Mouse (Mus musculus): ENCODE data around the gene Serpina3n.

DNA sequence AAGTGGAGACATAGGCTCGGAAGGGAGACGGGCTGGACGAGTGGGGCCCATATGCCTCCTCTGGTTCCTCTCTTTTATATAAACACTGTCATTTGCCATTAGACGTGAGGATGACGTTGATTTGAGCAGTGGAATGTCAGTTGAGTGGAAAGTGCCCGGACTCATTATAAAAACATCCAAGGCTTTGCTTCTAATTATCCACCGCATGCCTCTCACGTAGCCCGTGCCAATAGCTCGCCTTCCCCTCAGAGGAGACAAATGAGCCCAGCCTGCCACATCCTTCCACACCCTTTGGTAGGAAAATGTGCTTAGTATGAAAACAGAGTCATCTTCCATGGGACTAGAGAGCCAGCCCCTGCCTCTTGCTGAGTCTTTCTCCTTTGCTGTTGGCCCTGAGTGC is 24.8 kb downstream of the Serpina3n start:
- TF ChIP-seq EP300 (IDR thresholded peaks at IDR 0.05; ENCODE audit: low read depth) (no peak), CTCF (IDR thresholded peaks at IDR 0.05; ENCODE audit: low read depth) (no peak)
